18 mouse cellular contexts compared by ENCODE assay signal in the genomic region with DNA sequence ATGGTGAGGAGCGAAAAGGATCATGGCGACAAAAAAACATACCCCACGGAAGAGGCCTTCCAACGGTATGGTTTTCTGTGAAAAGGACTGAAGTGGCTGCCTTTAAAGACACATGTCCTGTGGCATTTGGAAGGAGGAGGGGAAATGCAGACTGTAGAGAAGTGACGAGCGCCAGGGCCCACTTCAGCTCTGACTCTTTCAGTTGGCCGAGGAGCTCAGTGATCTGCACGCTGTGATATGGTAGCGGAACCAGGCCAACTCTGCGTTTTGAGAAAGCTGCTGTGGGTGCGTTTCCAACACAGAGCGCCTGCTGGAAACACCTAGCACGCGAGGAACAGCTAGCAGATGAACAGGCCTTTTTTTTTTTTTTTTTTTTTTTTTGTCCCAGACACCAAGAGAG. TPM values are rescaled to one million over a fixed set of nuclear protein-coding genes. Genes with fewer than 3 reads are reported as not detected.
DNase-seq lines count a peak whose midpoint lies in the region; ATAC-seq and TF ChIP-seq lines count a peak whose summit lies in the region.
"Had no signal": no experiment of that assay in that cellular context is flagged by ENCODE, and none has a peak within 500 bp of the region (broad histone marks: within the 10 kb centered on the region; RNA-seq: fewer than 3 reads in every experiment).

No protein-coding gene starts in this region.

- TF ChIP-seq CTCF in spleen, adult 2 months (IDR thresholded peaks at IDR 0.05; ENCODE audit: extremely low read depth, insufficient read depth, insufficient read length, insufficient replicate concordance): no peak
- no peak for TF ChIP-seq CTCF in lung, postnatal 0 days (IDR thresholded peaks at IDR 0.05)

- no peak for TF ChIP-seq POLR2A in spleen, adult 2 months (IDR thresholded peaks at IDR 0.05; ENCODE audit: low read depth, low read length)

- H3K4me2 ChIP-seq in heart, embryonic 13.5 days: peak overlapping the region; percentile 27
- peak overlapping the region; percentile 64 for H3K4me2 ChIP-seq in liver, embryonic 11.5 days
- H3K4me2 ChIP-seq in lung, postnatal 0 days (replicated peaks; ENCODE audit: low read depth, low read length): no peak overlapping the region
- H3K4me2 ChIP-seq: embryonic facial prominence, embryonic 12.5 days; hindbrain, embryonic 15.5 days; midbrain, embryonic 11.5 days; neural tube, embryonic 12.5 days had no signal

- H3K36me3 ChIP-seq in heart, embryonic 13.5 days: no peaks in the 10 kb centered on the region
- no peaks in the 10 kb centered on the region for H3K36me3 ChIP-seq in spleen, adult 2 months (ENCODE audit: control insufficient read depth, insufficient read depth, low read length)
- no peaks in the 10 kb centered on the region for H3K36me3 ChIP-seq in liver, embryonic 11.5 days (ENCODE audit: control insufficient read depth, insufficient read depth, low read length)
- no peaks in the 10 kb centered on the region for H3K36me3 ChIP-seq in lung, postnatal 0 days (ENCODE audit: insufficient read depth, low read length)
- H3K36me3 ChIP-seq: embryonic facial prominence, embryonic 12.5 days; hindbrain, embryonic 15.5 days; neural tube, embryonic 12.5 days had no signal

- WGBS in heart, embryonic 13.5 days: 48% methylated on average over 14 of the region's 14 CpGs
- WGBS in spleen, adult 2 months: 64% methylated on average over 14 of the region's 14 CpGs
- WGBS in liver, embryonic 11.5 days: 53% methylated on average over 14 of the region's 14 CpGs
- 71% methylated on average over 14 of the region's 14 CpGs for WGBS in lung, postnatal 0 days

- no peak for DNase-seq in heart, adult 8-10 months (ENCODE audit: low spot score)
- DNase-seq in spleen, adult 2 months (ENCODE audit: low read depth in 1 of 2, low spot score in 2 of 2): no peak
- DNase-seq in spleen, postnatal 14 days (ENCODE audit: low spot score in 2 of 2): no peak
- DNase-seq in liver, embryonic 11.5 days (ENCODE audit: low spot score): no peak
- no peak for DNase-seq in lung, postnatal 0 days (ENCODE audit: low spot score)
- DNase-seq in testis, postnatal 14 days (ENCODE audit: low spot score): no peak
- DNase-seq: cerebellum, adult 8-10 months; lung, adult 18-20 months; thymus, postnatal 4 days had no signal

- ATAC-seq in heart, embryonic 13.5 days (ENCODE audit: extremely low read depth, insufficient number of reproducible peaks, low FRiP score, low TSS enrichment): no peak
- ATAC-seq in liver, embryonic 11.5 days (replicated peaks; ENCODE audit: low FRiP score): peak; percentile 67
- no peak for ATAC-seq in lung, postnatal 0 days
- no peak for ATAC-seq in granulocyte monocyte progenitor cell, adult 5-6 weeks (replicated peaks; ENCODE audit: poor library complexity, severe bottlenecking)
- ATAC-seq: CD4-positive, CD25-positive, alpha-beta regulatory T cell, adult 4 months had no signal

- no peak for TF ChIP-seq EP300 in lung, postnatal 0 days (IDR thresholded peaks at IDR 0.05)

- H3K9me3 ChIP-seq in heart, embryonic 13.5 days: no peaks in the 10 kb centered on the region
- no peaks in the 10 kb centered on the region for H3K9me3 ChIP-seq in liver, embryonic 11.5 days (ENCODE audit: control insufficient read depth, low read length)
- no peaks in the 10 kb centered on the region for H3K9me3 ChIP-seq in lung, postnatal 0 days (ENCODE audit: low read length)
- H3K9me3 ChIP-seq: embryonic facial prominence, embryonic 12.5 days; hindbrain, embryonic 15.5 days; neural tube, embryonic 12.5 days had no signal

- H3K4me3 ChIP-seq in heart, embryonic 13.5 days: no peak overlapping the region
- no peak overlapping the region for H3K4me3 ChIP-seq in spleen, adult 2 months (ENCODE audit: extremely low read depth, insufficient read depth, insufficient read length)
- peak overlapping the region; percentile 17 for H3K4me3 ChIP-seq in liver, embryonic 11.5 days (ENCODE audit: low read depth, low read length)
- H3K4me3 ChIP-seq in lung, postnatal 0 days (ENCODE audit: low read depth, low read length): no peak overlapping the region
- H3K4me3 ChIP-seq: embryonic facial prominence, embryonic 12.5 days; hindbrain, embryonic 15.5 days; neural tube, embryonic 12.5 days had no signal

- peak overlapping the region; percentile 49 for H3K27ac ChIP-seq in heart, embryonic 13.5 days (replicated peaks)
- 0 out of 2 replicates have a peak overlapping the region, but pooled peaks have one; percentile 38 for H3K27ac ChIP-seq in spleen, adult 2 months (ENCODE audit: insufficient read depth, low read length)
- peak overlapping the region; percentile 96 for H3K27ac ChIP-seq in liver, embryonic 11.5 days (ENCODE audit: low read depth, low read length)
- H3K27ac ChIP-seq in lung, postnatal 0 days (ENCODE audit: low read length): no peak overlapping the region
- H3K27ac ChIP-seq: embryonic facial prominence, embryonic 12.5 days; hindbrain, embryonic 15.5 days; neural tube, embryonic 12.5 days had no signal

- H3K4me1 ChIP-seq in heart, embryonic 13.5 days: peaks cover 51% of the 10 kb centered on the region
- H3K4me1 ChIP-seq in spleen, adult 2 months (ENCODE audit: control insufficient read depth, insufficient read depth, insufficient read length): peaks cover 5% of the 10 kb centered on the region; the same call in 1 of the 2 replicates
- H3K4me1 ChIP-seq in liver, embryonic 11.5 days (replicated peaks; ENCODE audit: control insufficient read depth, insufficient read depth, low read length): peaks cover 23% of the 10 kb centered on the region
- no peaks in the 10 kb centered on the region; the same call in 1 of the 2 replicates for H3K4me1 ChIP-seq in lung, postnatal 0 days (ENCODE audit: insufficient read depth, low read depth, low read length)
- H3K4me1 ChIP-seq: neural tube, embryonic 12.5 days had no signal

- no peaks in the 10 kb centered on the region for H3K27me3 ChIP-seq in heart, embryonic 13.5 days (replicated peaks)
- H3K27me3 ChIP-seq in spleen, adult 2 months (ENCODE audit: control insufficient read depth, insufficient read depth, low read length): no peaks in the 10 kb centered on the region
- no peaks in the 10 kb centered on the region for H3K27me3 ChIP-seq in liver, embryonic 11.5 days (replicated peaks; ENCODE audit: control insufficient read depth, insufficient read depth, low read length)
- no peaks in the 10 kb centered on the region for H3K27me3 ChIP-seq in lung, postnatal 0 days (replicated peaks; ENCODE audit: insufficient read depth, low read length)
- H3K27me3 ChIP-seq: embryonic facial prominence, embryonic 12.5 days; hindbrain, embryonic 15.5 days; neural tube, embryonic 12.5 days had no signal

- peak overlapping the region; percentile 2; the same call in 1 of the 2 replicates for H3K9ac ChIP-seq in heart, embryonic 13.5 days
- peak overlapping the region; percentile 61 for H3K9ac ChIP-seq in liver, embryonic 11.5 days (ENCODE audit: low read depth, low read length)
- no peak overlapping the region for H3K9ac ChIP-seq in lung, postnatal 0 days (replicated peaks; ENCODE audit: low read depth)
- H3K9ac ChIP-seq: embryonic facial prominence, embryonic 12.5 days; hindbrain, embryonic 15.5 days; neural tube, embryonic 12.5 days had no signal

RNA-seq across cellular contexts. Expression of a gene that starts 24.4 kb away (rescaled TPM):
- polyA plus RNA-seq in heart, embryonic 13.5 days (2015; fragmentation: Nextera tagmentation; extraction: Ambion mirVana): 139 and 152 TPM in 2 replicates
- total RNA-seq in heart, adult 8-10 months (2022): 10 to 100 TPM; 35.3 to 42.5 (median 38.4) TPM
- polyA plus RNA-seq in spleen, adult 2 months (2012; rRNA removed): 105 and 129 TPM in 2 replicates
- polyA plus RNA-seq in liver, embryonic 11.5 days (2014; fragmentation: Nextera tagmentation; extraction: Ambion mirVana): 338 and 381 TPM in 2 replicates
- polyA plus RNA-seq in lung, postnatal 0 days (2015; fragmentation: Nextera tagmentation; extraction: Ambion mirVana): 81.8 and 87.3 TPM in 2 replicates
- 229 and 255 TPM in 2 replicates for total RNA-seq in granulocyte monocyte progenitor cell, adult 5-6 weeks (2014; fragmentation: Nextera tagmentation)
- total RNA-seq in granulocyte monocyte progenitor cell, adult 5-6 weeks (2017): 454 and 456 TPM in 2 replicates

RNA-seq across cellular contexts. Expression of a gene that starts 24.6 kb away (rescaled TPM):
- polyA plus RNA-seq in heart, embryonic 13.5 days (2015; fragmentation: Nextera tagmentation; extraction: Ambion mirVana): 0.31 and 0.69 TPM in 2 replicates
- under 1 TPM; 0.22 to 0.83 (median 0.62) TPM for total RNA-seq in heart, adult 8-10 months (2022)
- polyA plus RNA-seq in spleen, adult 2 months (2012; rRNA removed): 0.20 and 0.28 TPM in 2 replicates
- polyA plus RNA-seq in liver, embryonic 11.5 days (2014; fragmentation: Nextera tagmentation; extraction: Ambion mirVana): 0.95 and 1.1 TPM in 2 replicates
- 0.07 and 0.08 TPM in 2 replicates for polyA plus RNA-seq in lung, postnatal 0 days (2015; fragmentation: Nextera tagmentation; extraction: Ambion mirVana)
- 0.68 and 0.92 TPM in 2 replicates for total RNA-seq in granulocyte monocyte progenitor cell, adult 5-6 weeks (2014; fragmentation: Nextera tagmentation)
- total RNA-seq in granulocyte monocyte progenitor cell, adult 5-6 weeks (2017): 0.10 and 0.52 TPM in 2 replicates

RNA-seq across cellular contexts. Expression of a gene that starts 24.7 kb away (rescaled TPM):
- 0.16 and 0.20 TPM in 2 replicates for polyA plus RNA-seq in heart, embryonic 13.5 days (2015; fragmentation: Nextera tagmentation; extraction: Ambion mirVana)
- not detected for total RNA-seq in heart, adult 8-10 months (2022)
- 3.7 and 5.0 TPM in 2 replicates for polyA plus RNA-seq in spleen, adult 2 months (2012; rRNA removed)
- 10.2 and 16.7 TPM in 2 replicates for polyA plus RNA-seq in liver, embryonic 11.5 days (2014; fragmentation: Nextera tagmentation; extraction: Ambion mirVana)
- polyA plus RNA-seq in lung, postnatal 0 days (2015; fragmentation: Nextera tagmentation; extraction: Ambion mirVana): not detected in 2 replicates
- total RNA-seq in granulocyte monocyte progenitor cell, adult 5-6 weeks (2014; fragmentation: Nextera tagmentation): 7.6 and 17.0 TPM in 2 replicates
- 10.5 and 16.0 TPM in 2 replicates for total RNA-seq in granulocyte monocyte progenitor cell, adult 5-6 weeks (2017)
- total RNA-seq: adrenal gland, postnatal 14 days; gastrocnemius, adult 18-20 months had no signal
- polyA plus RNA-seq: CD4-positive, CD25-positive, alpha-beta regulatory T cell, adult 4 months; embryonic facial prominence, embryonic 12.5 days; hindbrain, embryonic 15.5 days; midbrain, embryonic 11.5 days had no signal

RNA-seq across cellular contexts. Expression of a gene that starts 32.4 kb away (rescaled TPM):
- polyA plus RNA-seq in heart, embryonic 13.5 days (2015; fragmentation: Nextera tagmentation; extraction: Ambion mirVana): 0.79 and 1.2 TPM in 2 replicates
- total RNA-seq in heart, adult 8-10 months (2022): not detected
- polyA plus RNA-seq in spleen, adult 2 months (2012; rRNA removed): 14.5 and 42.2 TPM in 2 replicates
- 67.2 and 96.9 TPM in 2 replicates for polyA plus RNA-seq in liver, embryonic 11.5 days (2014; fragmentation: Nextera tagmentation; extraction: Ambion mirVana)
- polyA plus RNA-seq in lung, postnatal 0 days (2015; fragmentation: Nextera tagmentation; extraction: Ambion mirVana): not detected in 2 replicates
- not detected in 2 replicates for total RNA-seq in granulocyte monocyte progenitor cell, adult 5-6 weeks (2014; fragmentation: Nextera tagmentation)
- 73.5 and 97.1 TPM in 2 replicates for total RNA-seq in granulocyte monocyte progenitor cell, adult 5-6 weeks (2017)
- total RNA-seq: gastrocnemius, adult 18-20 months had no signal
- polyA plus RNA-seq: CD4-positive, CD25-positive, alpha-beta regulatory T cell, adult 4 months had no signal

RNA-seq across cellular contexts. Expression of a gene that starts 35.1 kb away (rescaled TPM):
- polyA plus RNA-seq in heart, embryonic 13.5 days (2015; fragmentation: Nextera tagmentation; extraction: Ambion mirVana): 17.4 and 21.5 TPM in 2 replicates
- total RNA-seq in heart, adult 8-10 months (2022): 10 to 100 TPM; 40.7 to 60.5 (median 54.9) TPM
- polyA plus RNA-seq in spleen, adult 2 months (2012; rRNA removed): 20.3 and 25.0 TPM in 2 replicates
- polyA plus RNA-seq in liver, embryonic 11.5 days (2014; fragmentation: Nextera tagmentation; extraction: Ambion mirVana): 3.4 and 3.7 TPM in 2 replicates
- 40.3 and 40.7 TPM in 2 replicates for polyA plus RNA-seq in lung, postnatal 0 days (2015; fragmentation: Nextera tagmentation; extraction: Ambion mirVana)
- total RNA-seq in granulocyte monocyte progenitor cell, adult 5-6 weeks (2014; fragmentation: Nextera tagmentation): 0.47 and 1.4 TPM in 2 replicates
- total RNA-seq in granulocyte monocyte progenitor cell, adult 5-6 weeks (2017): 2.2 and 4.9 TPM in 2 replicates
